In the genomic region with DNA sequence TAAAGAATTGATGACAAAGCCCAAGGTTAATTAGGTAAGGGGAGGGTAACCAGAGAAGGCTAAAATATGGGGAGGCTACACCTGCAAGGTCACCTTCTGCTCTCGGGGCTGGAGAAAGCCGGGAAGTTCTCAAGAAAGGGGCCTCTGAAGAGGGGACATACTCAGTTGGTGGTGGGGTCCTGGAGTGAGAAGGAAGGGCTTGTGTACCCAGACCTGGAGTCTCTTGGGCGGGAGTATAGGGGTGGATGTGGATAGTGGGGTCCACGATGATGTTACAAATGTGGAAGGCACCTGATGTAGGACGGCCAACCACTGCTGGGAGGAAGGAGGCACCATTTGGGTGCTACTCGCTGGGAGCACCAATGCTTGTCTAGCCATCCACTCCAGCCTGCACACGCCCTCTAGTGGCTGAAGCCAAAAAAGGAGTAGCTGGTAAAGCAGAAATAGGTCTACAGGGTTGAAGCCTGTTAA, we compare ENCODE assay signal across 8 mouse cellular contexts. TPM values are rescaled to one million over a fixed set of nuclear protein-coding genes. Genes with fewer than 3 reads are reported as not detected.
A peak's percentile ranks its signal among the peaks of the same experiment; 100 is the strongest.
DNase-seq lines count a peak whose midpoint lies in the region; ATAC-seq lines count a peak whose summit lies in the region.

No protein-coding gene starts in this region.

- DNase-seq in B cell, adult 2 months: peak; percentile 63 to 68
- peak; percentile 81 for DNase-seq in adrenal gland, postnatal 14 days
- DNase-seq in heart, adult 18-20 months: peak; percentile 78 to 84
- peak; percentile 43 for DNase-seq in kidney, adult 11 months
- peak; percentile 77 to 88 for DNase-seq in left cerebral cortex, postnatal 25 days (ENCODE audit: low spot score in 2 of 2)
- peak; percentile 85 for DNase-seq in midbrain, embryonic 14.5 days
- DNase-seq in spleen, postnatal 10 days (ENCODE audit: low spot score in 2 of 2): peak; percentile 23 to 66

- peak overlapping the region; percentile 30 for H3K27ac ChIP-seq in embryonic facial prominence, embryonic 12.5 days
- no peak overlapping the region for H3K27ac ChIP-seq in midbrain, embryonic 14.5 days (replicated peaks; ENCODE audit: low read depth, low read length)

- no peak overlapping the region for H3K9ac ChIP-seq in embryonic facial prominence, embryonic 12.5 days
- H3K9ac ChIP-seq in midbrain, embryonic 14.5 days (replicated peaks; ENCODE audit: low read length): no peak overlapping the region

- intact Hi-C loops in left cerebral cortex, postnatal 25 days (cut with DNase I): loop anchor here (1.0 to 5.0 kb wide), 3 partner anchors 42 to 242 kb away; no protein-coding TSS in a partner anchor

- peak; percentile 73 for ATAC-seq in embryonic facial prominence, embryonic 12.5 days (ENCODE audit: insufficient number of reproducible peaks, insufficient read depth, low FRiP score, low TSS enrichment)
- ATAC-seq in midbrain, embryonic 14.5 days (ENCODE audit: low FRiP score, low TSS enrichment): peak; percentile 67

- H3K9me3 ChIP-seq in embryonic facial prominence, embryonic 12.5 days: no peaks in the 10 kb centered on the region
- no peaks in the 10 kb centered on the region for H3K9me3 ChIP-seq in midbrain, embryonic 14.5 days (ENCODE audit: control insufficient read depth, low read length)

- H3K36me3 ChIP-seq in embryonic facial prominence, embryonic 12.5 days: no peaks in the 10 kb centered on the region
- H3K36me3 ChIP-seq in midbrain, embryonic 14.5 days (ENCODE audit: control insufficient read depth, insufficient read depth, low read length): no peaks in the 10 kb centered on the region

- H3K27me3 ChIP-seq in embryonic facial prominence, embryonic 12.5 days: no peaks in the 10 kb centered on the region
- no peaks in the 10 kb centered on the region for H3K27me3 ChIP-seq in midbrain, embryonic 14.5 days (ENCODE audit: control insufficient read depth, insufficient read depth, low read length)

- H3K4me2 ChIP-seq in embryonic facial prominence, embryonic 12.5 days (replicated peaks): no peak overlapping the region
- no peak overlapping the region for H3K4me2 ChIP-seq in midbrain, embryonic 14.5 days (ENCODE audit: low read length)

- peaks cover 26% of the 10 kb centered on the region for H3K4me1 ChIP-seq in embryonic facial prominence, embryonic 12.5 days
- peaks cover 10% of the 10 kb centered on the region for H3K4me1 ChIP-seq in midbrain, embryonic 14.5 days (ENCODE audit: control insufficient read depth, insufficient read depth, low read length)

- WGBS in embryonic facial prominence, embryonic 12.5 days: 20% methylated on average over 7 of the region's 7 CpGs
- 13% methylated on average over 7 of the region's 7 CpGs for whole genome bisulfite sequencing in midbrain, embryonic 14.5 days

- no peak overlapping the region for H3K4me3 ChIP-seq in embryonic facial prominence, embryonic 12.5 days
- no peak overlapping the region for H3K4me3 ChIP-seq in midbrain, embryonic 14.5 days (replicated peaks; ENCODE audit: low read depth, low read length)

RNA-seq across cellular contexts. Expression of a gene that starts 5.9 kb away (rescaled TPM):
- total RNA-seq in adrenal gland, postnatal 14 days (2021): not detected in 2 replicates
- polyA plus RNA-seq in embryonic facial prominence, embryonic 12.5 days (2016; fragmentation: Nextera tagmentation; extraction: Ambion mirVana): not detected in 2 replicates
- total RNA-seq in heart, adult 18-20 months (2021): not detected
- total RNA-seq in left cerebral cortex, postnatal 25 days (2021): not detected
- polyA plus RNA-seq in midbrain, embryonic 14.5 days (2014; fragmentation: Nextera tagmentation; extraction: Ambion mirVana): not detected in 2 replicates

RNA-seq across cellular contexts. Expression of a gene that starts 34.4 kb away (rescaled TPM):
- total RNA-seq in adrenal gland, postnatal 14 days (2021): 0.67 and 0.68 TPM in 2 replicates
- polyA plus RNA-seq in embryonic facial prominence, embryonic 12.5 days (2016; fragmentation: Nextera tagmentation; extraction: Ambion mirVana): 6.2 and 6.4 TPM in 2 replicates
- total RNA-seq in heart, adult 18-20 months (2021): not detected
- 10 to 100 TPM; 14.1 to 14.6 TPM for total RNA-seq in left cerebral cortex, postnatal 25 days (2021)
- 27.2 and 32.4 TPM in 2 replicates for polyA plus RNA-seq in midbrain, embryonic 14.5 days (2014; fragmentation: Nextera tagmentation; extraction: Ambion mirVana)

RNA-seq across cellular contexts. Expression of a gene that starts 34.4 kb away (rescaled TPM):
- total RNA-seq in adrenal gland, postnatal 14 days (2021): 14.1 and 16.3 TPM in 2 replicates
- polyA plus RNA-seq in embryonic facial prominence, embryonic 12.5 days (2016; fragmentation: Nextera tagmentation; extraction: Ambion mirVana): 20.9 and 21.4 TPM in 2 replicates
- total RNA-seq in heart, adult 18-20 months (2021): 1 to 10 TPM; 6.1 to 6.8 TPM
- total RNA-seq in left cerebral cortex, postnatal 25 days (2021): 10 to 100 TPM; 12.5 to 13.3 TPM
- 16.5 and 18.8 TPM in 2 replicates for polyA plus RNA-seq in midbrain, embryonic 14.5 days (2014; fragmentation: Nextera tagmentation; extraction: Ambion mirVana)

RNA-seq across cellular contexts. Expression of a gene that starts 46.1 kb away (rescaled TPM):
- total RNA-seq in adrenal gland, postnatal 14 days (2021): 0.26 TPM in 1 of 2 replicates, not detected in the other
- 1.2 and 1.3 TPM in 2 replicates for polyA plus RNA-seq in embryonic facial prominence, embryonic 12.5 days (2016; fragmentation: Nextera tagmentation; extraction: Ambion mirVana)
- not detected for total RNA-seq in heart, adult 18-20 months (2021)
- total RNA-seq in left cerebral cortex, postnatal 25 days (2021): under 1 TPM; 0.55 to 0.87 TPM
- polyA plus RNA-seq in midbrain, embryonic 14.5 days (2014; fragmentation: Nextera tagmentation; extraction: Ambion mirVana): 0.62 and 0.74 TPM in 2 replicates

RNA-seq across cellular contexts. Expression of a gene that starts 46.2 kb away (rescaled TPM):
- total RNA-seq in adrenal gland, postnatal 14 days (2021): 4.2 and 5.4 TPM in 2 replicates
- 20.3 and 23.6 TPM in 2 replicates for polyA plus RNA-seq in embryonic facial prominence, embryonic 12.5 days (2016; fragmentation: Nextera tagmentation; extraction: Ambion mirVana)
- 1 to 10 TPM; 1.6 to 2.2 TPM for total RNA-seq in heart, adult 18-20 months (2021)
- 1 to 10 TPM; 7.8 to 7.9 TPM for total RNA-seq in left cerebral cortex, postnatal 25 days (2021)
- 16.4 and 21.3 TPM in 2 replicates for polyA plus RNA-seq in midbrain, embryonic 14.5 days (2014; fragmentation: Nextera tagmentation; extraction: Ambion mirVana)
